Mouse (Mus musculus) frontal cortex, postnatal 10 days (tissue): ENCODE measurements at regions not wholly inside any gene's neighbourhood (a gene's known extent, or its start where the extent isn't known, plus 50 kb on each side); places are given as distances from the start of the nearest gene placed in this dataset.

Source experiments
- DNase-seq, 2 experiments: peaks; one replicate each; pipeline ENCODE4 v3.0.0; 2022; ENCODE audit warnings: low spot score in 2 of 2, mixed read lengths in 1 of 2

DNA sequence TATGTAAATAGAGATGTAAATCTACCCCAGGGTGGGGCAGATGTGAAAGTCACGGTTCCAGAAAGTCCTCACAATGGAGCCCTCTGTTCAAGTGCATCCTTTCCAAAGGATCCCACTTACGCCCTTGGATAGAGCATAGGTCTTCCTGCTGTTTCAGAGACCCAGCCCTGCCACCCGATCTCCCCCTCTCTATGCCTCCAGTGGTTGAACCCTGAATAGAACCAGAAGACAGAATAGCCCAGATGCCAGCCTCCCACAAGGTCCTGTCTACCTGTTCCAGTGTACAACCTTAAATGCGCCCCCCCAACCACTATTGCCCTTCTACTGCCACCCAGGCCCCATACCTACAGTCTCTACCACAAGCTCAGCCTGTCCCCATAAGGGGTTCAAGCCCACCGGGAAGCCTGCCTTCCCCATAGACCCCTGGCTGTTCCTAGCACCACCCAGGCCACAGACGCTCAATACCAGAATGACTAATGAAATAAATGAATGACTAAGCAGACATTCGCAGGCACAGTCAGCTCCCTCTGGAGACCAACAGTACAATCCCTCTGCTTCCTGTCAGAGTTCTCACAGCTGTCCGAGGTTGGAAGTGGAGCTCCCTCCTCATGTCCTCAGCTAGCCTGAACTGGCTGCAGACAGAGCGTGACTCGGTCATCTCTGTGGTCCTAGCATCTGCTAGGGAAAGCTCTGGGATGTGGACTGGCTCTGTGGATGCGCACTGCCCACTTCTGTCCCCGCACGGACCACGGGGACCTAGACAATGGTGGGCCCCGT, 133.4 kb upstream of the 1600014C23Rik start:
- DNase-seq = no peak

DNA sequence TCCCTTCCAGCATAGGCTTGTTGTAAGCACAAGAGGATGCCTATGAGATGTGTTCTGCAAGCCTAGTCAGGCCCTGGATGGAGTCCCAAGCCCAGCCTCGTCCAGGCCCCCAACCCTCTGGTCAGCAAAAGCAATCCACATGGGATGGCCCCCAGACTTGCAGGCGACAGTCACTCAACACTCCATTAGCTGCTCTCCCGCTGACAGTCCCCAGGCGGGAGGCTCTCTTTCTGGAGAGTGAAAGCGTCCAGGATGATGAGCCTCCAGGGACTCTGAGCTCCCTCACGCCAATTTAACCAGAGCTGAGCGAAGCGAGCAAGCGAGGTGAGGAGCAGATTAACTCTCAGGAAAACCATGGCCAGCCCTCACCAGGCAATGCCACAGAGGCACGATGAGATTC, 132.7 kb upstream of the 1600014C23Rik start:
- no peak for DNase-seq

DNA sequence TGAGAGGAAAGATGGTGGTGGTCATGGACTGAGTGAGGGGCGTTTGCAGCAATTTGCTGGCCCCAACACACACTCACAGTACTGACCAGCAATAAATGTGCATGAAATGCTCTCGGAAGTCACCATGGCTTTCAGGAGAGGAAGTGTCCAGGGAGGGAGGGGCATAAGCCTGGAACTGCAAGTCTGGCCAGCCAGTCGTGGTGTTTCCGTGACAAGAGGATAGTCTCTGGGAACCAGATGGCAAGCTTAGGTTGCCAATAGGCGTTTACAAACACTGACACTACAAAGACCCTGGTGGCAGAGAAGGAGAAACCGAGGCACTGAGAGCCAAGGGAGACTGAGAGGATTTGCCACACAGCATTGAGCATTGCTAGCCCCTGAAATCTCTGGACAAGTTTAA, 132.3 kb upstream of the 1600014C23Rik start:
- no peak for DNase-seq

- DNase-seq = no peak
These were observed 130.0 kb upstream of the 1600014C23Rik start for GRCm38 (mm10) chr17:45863471-45864205.

DNA sequence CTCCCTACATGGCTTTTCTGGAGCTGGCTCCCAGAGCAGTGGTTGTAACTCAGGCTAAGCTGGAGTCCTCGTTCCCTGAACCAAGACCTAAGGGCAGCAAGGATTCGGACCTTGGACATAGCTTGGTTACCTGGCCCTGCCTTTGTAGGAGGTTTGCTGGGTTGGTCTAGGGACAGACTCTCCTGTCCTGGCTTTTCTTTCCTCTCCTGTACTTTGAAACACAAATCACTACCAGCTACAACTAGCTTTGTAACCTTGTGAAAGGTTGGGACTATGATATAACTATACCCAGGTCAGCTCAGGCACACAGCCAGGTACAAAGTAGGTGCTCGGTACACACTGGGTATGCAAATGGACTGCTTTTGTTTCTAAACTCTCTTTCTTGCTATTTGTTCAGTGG, 129.4 kb upstream of the 1600014C23Rik start:
- DNase-seq = no peak

- DNase-seq = no peak
These were observed 125.8 kb upstream of the 1600014C23Rik start for GRCm38 (mm10) chr17:45859441-45859840.

- no peak for DNase-seq
These were observed 120.4 kb upstream of the 1600014C23Rik start for GRCm38 (mm10) chr17:45853931-45854653.

DNA sequence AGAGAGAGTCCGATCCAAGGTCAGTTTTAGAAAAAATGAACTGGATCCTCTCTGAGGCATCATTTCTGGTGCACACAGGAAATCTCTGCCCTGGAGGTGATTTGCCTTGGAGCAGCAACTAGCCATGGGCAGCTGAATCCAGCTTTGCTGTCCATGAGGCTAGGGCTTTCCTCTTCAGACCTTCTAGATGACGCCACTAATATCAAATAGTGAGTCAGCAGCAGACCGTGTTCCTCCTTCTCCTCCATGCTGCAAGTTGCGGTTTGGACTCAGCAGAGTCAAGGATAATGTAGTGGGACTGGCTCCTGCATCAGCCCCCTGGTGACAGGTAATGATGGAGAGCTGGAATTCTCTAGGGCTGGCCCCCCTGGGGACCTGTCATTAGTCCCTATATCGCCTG, 118.8 kb upstream of the 1600014C23Rik start:
- no peak for DNase-seq

GRCm38 (mm10) chr17:45851723-45852396, 118.2 kb upstream of the 1600014C23Rik start:
- no peak for DNase-seq

GRCm38 (mm10) chr17:45850976-45851375, 117.3 kb upstream of the 1600014C23Rik start:
- DNase-seq = no peak

GRCm38 (mm10) chr17:45850174-45850573, 116.5 kb upstream of the 1600014C23Rik start:
- DNase-seq = no peak

- DNase-seq = peak in 1 of 2 experiments; percentile 23
These were observed 115.0 kb upstream of the 1600014C23Rik start for GRCm38 (mm10) chr17:45848605-45849004.

DNA sequence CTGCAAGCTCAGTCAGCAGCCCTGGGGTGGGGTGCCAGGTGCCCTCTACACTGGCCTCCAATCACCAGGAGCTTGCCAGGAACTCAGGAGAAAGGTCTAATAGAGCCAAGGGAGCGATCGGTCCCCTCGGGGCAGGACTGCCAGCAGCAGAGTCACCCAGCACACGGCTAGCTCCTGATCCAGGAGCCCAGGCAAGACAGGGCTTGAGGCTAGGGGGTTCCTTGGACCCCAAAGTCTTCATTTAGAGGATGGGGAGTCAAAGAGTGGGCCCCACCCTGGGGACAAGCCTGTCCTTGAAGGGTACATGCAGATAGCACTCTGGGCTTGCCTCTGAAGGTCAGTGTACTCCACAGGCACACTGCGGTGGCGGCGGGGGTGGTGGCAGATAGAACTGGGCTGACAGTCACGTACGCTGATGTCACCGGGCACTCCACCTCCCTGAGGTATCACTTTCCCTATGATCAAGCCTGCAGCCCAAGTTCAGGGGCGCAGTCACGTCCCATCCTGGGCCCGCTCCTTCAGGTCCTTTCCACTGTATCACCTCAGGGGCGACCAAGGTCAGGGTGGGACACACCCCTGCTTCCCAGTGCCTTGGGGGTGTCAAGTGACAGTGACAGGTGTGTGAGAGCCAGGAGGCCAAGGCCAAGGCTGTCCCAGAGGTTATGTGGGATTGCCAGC, 114.2 kb upstream of the 1600014C23Rik start:
- DNase-seq = no peak

DNA sequence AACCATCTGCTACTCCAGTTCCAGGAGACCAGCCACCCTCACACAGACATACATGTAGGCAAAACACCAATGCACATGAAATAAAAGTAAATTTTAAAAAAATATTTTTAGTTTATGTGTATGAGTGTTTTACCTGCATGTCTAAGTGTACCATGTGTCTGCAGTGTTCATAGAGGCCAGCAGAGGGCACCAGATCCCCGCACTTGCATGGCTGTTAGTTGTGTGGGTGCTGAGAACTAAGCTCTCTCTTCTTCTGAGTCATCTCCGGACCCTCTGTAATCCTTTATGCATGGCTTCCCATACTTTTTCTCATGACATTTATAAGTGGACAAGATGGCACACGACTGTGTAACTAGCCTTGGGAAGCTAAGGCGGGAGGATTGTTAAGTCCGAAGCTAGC, 112.2 kb upstream of the 1600014C23Rik start:
- no peak for DNase-seq

GRCm38 (mm10) chr17:45836731-45837130, 103.1 kb upstream of the 1600014C23Rik start:
- no peak for DNase-seq

- DNase-seq = no peak
These were observed 102.6 kb upstream of the 1600014C23Rik start for GRCm38 (mm10) chr17:45836253-45836652.

- no peak for DNase-seq
These were observed 101.0 kb upstream of the 1600014C23Rik start for GRCm38 (mm10) chr17:45834518-45835071.

DNA sequence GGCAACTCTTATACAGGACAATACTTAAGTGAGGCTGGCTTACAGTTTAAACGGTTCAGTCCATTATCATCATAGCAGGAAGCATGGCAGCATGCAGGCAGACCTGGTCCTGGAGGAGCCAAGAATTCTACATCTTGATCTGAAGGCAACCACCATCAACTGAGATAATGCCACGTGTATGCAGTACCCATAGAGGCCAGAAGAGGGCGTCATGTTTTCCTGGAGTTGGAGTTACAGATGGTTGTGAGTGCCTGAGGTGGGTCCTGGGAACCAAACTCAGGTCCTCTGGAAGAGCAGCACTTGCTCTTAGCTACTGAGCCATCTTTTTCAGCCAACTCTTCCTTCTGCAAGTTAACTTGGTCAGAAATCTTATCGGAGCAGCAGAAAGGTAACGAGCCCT, 96.7 kb upstream of the 1600014C23Rik start:
- DNase-seq = no peak

- DNase-seq = no peak
These were observed 95.9 kb upstream of the 1600014C23Rik start for GRCm38 (mm10) chr17:45829571-45829970.

GRCm38 (mm10) chr17:45828843-45829242, 95.2 kb upstream of the 1600014C23Rik start:
- DNase-seq = no peak

- no peak for DNase-seq
These were observed 94.7 kb upstream of the 1600014C23Rik start for GRCm38 (mm10) chr17:45828284-45828824.
